Mouse (Mus musculus): ENCODE measurements around the gene Nppb.

- TF ChIP-seq GATA1 (IDR thresholded peaks at IDR 0.05; ENCODE audit: borderline replicate concordance, low read length): no peak
- TF ChIP-seq FLI1 (IDR thresholded peaks at IDR 0.05; ENCODE audit: low read length): no peak
Measured at GRCm38 (mm10) chr4:148009641-148010040, 24.1 kb downstream of the Nppb start.

Data from megakaryocyte, embryonic 14.5 days (primary cell).